ENCODE assay signal across 8 mouse cellular contexts in genomic region chr5:111257127-111257526, GRCm38 (mm10).
A peak's percentile ranks its signal among the peaks of the same experiment; 100 is the strongest.
DNase-seq lines count a peak whose midpoint lies in the region; ATAC-seq and TF ChIP-seq lines count a peak whose summit lies in the region.

No protein-coding gene starts in this region.

- ATAC-seq in intestine, postnatal 0 days: no peak
- ATAC-seq in intestine, embryonic 16.5 days: no peak

- peak; percentile 85 for TF ChIP-seq CTCF in intestine, postnatal 0 days (IDR thresholded peaks at IDR 0.05; ENCODE audit: low read depth)
- TF ChIP-seq CTCF in cortical plate, adult 2 months (IDR thresholded peaks at IDR 0.05; ENCODE audit: extremely low read depth, insufficient read depth, low read length): peak; percentile 85

- H3K36me3 ChIP-seq in intestine, postnatal 0 days (ENCODE audit: control insufficient read depth, insufficient read depth): no peaks in the 10 kb centered on the region
- H3K36me3 ChIP-seq in intestine, embryonic 16.5 days (ENCODE audit: control insufficient read depth, insufficient read depth, low read length): no peaks in the 10 kb centered on the region

- H3K4me2 ChIP-seq in intestine, postnatal 0 days (replicated peaks; ENCODE audit: low read depth): no peak overlapping the region
- H3K4me2 ChIP-seq in intestine, embryonic 16.5 days (ENCODE audit: low read depth, low read length): no peak overlapping the region

- no peak overlapping the region for H3K27ac ChIP-seq in intestine, postnatal 0 days (ENCODE audit: low read depth, low read length)
- H3K27ac ChIP-seq in intestine, embryonic 16.5 days (ENCODE audit: low read length): no peak overlapping the region
- no peak overlapping the region for H3K27ac ChIP-seq in cortical plate, adult 2 months (ENCODE audit: insufficient read depth, low read length)

- no peaks in the 10 kb centered on the region for H3K9me3 ChIP-seq in intestine, postnatal 0 days (ENCODE audit: control insufficient read depth)
- H3K9me3 ChIP-seq in intestine, embryonic 16.5 days (ENCODE audit: control insufficient read depth, low read length): no peaks in the 10 kb centered on the region

- intact Hi-C loops in heart, postnatal 10 days (cut with DNase I): loop anchor here (2.0 to 5.0 kb wide), 5 partner anchors 42 to 470 kb away; partner anchors contain the start of genes Chek2 and Hscb
- intact Hi-C loops in left cerebral cortex, postnatal 36 days (cut with DNase I): loop anchor here (5.0 kb wide), 3 partner anchors 50 to 330 kb away; no protein-coding TSS in a partner anchor

- no peak for TF ChIP-seq POLR2A in cortical plate, adult 2 months (IDR thresholded peaks at IDR 0.05; ENCODE audit: extremely low read depth, insufficient read depth, low read length)

- no peak overlapping the region for H3K4me3 ChIP-seq in intestine, postnatal 0 days (ENCODE audit: low read depth, low read length)
- no peak overlapping the region for H3K4me3 ChIP-seq in intestine, embryonic 16.5 days (ENCODE audit: low read length)
- H3K4me3 ChIP-seq in cortical plate, adult 2 months (ENCODE audit: insufficient read depth, low read length): no peak overlapping the region

- no peaks in the 10 kb centered on the region for H3K27me3 ChIP-seq in intestine, postnatal 0 days (replicated peaks; ENCODE audit: control insufficient read depth, insufficient read depth, low read length)
- no peaks in the 10 kb centered on the region for H3K27me3 ChIP-seq in intestine, embryonic 16.5 days (replicated peaks; ENCODE audit: control insufficient read depth, insufficient read depth, low read length)

- 2% methylated on average over 2 of the region's 2 CpGs for whole genome bisulfite sequencing in intestine, postnatal 0 days
- WGBS in intestine, embryonic 16.5 days: 2% methylated on average over 2 of the region's 2 CpGs

- no peak overlapping the region for H3K9ac ChIP-seq in intestine, postnatal 0 days (ENCODE audit: low read depth, low read length)
- no peak overlapping the region for H3K9ac ChIP-seq in intestine, embryonic 16.5 days (ENCODE audit: low read depth, low read length)

- peak; percentile 62 for DNase-seq in R1 (ENCODE audit: low read depth, low spot score)
- peak; percentile 80 to 84 for DNase-seq in heart, postnatal 10 days
- peak; percentile 51 to 53 for DNase-seq in left cerebral cortex, postnatal 36 days (ENCODE audit: low spot score in 2 of 2)
- DNase-seq in neural tube, embryonic 10.5 days (ENCODE audit: extremely low spot score, low spot score): peak; percentile 77
- DNase-seq in urinary bladder, postnatal 4 days (ENCODE audit: low spot score in 2 of 2): peak; percentile 42 to 73

- H3K4me1 ChIP-seq in intestine, postnatal 0 days (replicated peaks; ENCODE audit: control insufficient read depth, insufficient read depth, low read length): no peaks in the 10 kb centered on the region
- peaks cover 11% of the 10 kb centered on the region for H3K4me1 ChIP-seq in intestine, embryonic 16.5 days (ENCODE audit: control insufficient read depth, insufficient read depth, low read length)
- peaks cover 1% of the 10 kb centered on the region for H3K4me1 ChIP-seq in cortical plate, adult 2 months (ENCODE audit: control insufficient read depth, insufficient read depth, low read length)
